Mouse (Mus musculus) kidney, postnatal 25 days (tissue): ENCODE data around the gene Ate1.
"Not testable (repeated sequence)": the region's sequence is repeated elsewhere in the genome, so short reads cannot be mapped to it uniquely, and the experiment has no call there.

Experiments used
- DNase-seq, 2 experiments: peaks; one replicate each; pipeline ENCODE4 v3.0.0; 2021; ENCODE audit warnings: mixed read lengths in 2 of 2

The Ate1 gene

DNA sequence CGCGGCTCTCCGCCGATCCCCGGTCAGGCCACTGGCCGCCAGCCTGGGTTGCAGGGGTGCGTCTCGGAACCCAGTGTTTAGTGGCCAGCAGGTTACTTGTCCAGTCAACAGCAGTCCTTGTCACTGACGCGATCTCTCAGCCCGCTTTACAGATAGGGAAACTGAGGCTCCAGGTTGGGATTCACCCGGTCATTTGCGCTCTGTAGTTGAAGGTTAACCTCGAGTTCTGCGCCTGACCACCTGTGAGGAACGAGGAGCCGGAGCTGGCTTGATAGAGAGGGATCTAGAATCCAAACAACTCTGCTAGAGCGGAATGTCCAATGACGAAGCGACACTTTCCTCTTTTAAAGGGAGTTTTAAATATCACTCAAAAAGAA is at the start of gene Ate1:
Gene Ate1, minus strand, starts transcription at position 321 of the 377 bp plus-strand sequence.
- DNase-seq = no peak

DNA sequence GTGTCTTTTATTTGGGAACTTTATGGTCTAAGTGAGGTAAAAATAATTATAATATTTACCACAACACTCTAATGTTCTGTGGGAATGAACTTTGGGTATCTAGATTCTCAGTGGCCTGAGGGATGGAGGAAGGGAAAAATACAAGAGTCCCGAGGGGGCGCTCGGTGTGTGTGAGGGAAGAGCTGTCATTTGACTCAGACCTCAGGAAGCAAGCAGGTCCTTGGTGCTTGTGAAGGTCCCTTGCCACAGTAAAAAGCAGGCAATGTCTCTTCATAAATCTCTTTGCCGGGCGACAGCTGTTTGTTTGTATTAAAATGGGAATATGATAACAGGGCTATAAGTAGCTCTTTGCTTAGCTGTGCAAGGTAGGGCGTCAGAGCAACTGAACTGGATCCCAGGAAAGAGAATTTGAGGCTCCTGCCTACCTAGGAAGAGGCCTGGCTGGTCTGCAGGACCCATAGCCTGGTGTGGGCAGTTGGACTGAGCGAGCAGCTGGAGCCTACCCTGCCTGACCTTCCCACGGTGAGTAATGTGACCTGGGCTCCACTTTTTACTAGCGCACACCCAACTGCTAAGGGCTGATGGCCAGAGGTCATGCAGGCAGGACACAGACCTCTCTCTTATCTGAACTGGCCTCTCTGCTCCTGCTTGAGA is 48.7 kb upstream of the Ate1 start:
- DNase-seq = peak in 1 of 2 experiments; percentile 53

DNA sequence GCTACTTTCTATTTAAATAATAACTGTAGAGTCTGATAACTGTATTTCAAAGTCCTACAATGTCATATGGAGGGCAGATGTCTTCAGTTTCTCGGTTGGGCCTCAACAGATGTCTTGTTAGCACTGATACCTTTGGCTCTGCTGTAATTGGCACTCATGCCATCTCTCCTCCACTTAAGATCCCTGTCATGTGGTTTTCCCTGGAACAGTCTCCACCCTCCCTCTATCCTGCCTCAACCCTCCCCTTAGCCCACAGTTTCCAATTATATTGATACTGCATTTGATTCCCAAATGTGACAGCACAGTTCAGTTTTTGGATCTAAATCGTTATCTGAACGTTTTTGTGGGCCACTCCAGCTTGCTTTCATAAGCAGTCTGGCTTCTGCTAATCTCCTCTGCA is 44.4 kb upstream of the Ate1 start:
- DNase-seq = no peak

DNA sequence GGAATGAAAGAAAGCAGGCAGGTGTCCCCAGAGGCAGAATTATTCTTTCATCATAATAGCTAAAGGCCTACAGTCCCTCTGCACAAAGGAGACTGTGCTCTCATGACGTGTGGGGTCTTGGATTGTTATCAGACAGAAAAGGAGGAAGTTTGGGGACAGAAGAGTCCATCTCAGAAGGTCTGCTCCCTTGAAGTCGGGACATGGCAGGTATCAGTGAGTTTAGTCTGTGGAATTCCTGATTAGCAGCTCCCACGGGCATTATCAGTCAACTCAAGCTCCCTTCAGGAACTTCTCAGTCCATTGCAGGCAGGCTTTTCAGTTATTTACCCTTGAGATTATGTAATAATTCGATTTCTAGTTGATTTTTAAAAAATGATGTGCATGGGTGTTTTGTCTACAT is 43.7 kb upstream of the Ate1 start:
- no peak for DNase-seq

DNA sequence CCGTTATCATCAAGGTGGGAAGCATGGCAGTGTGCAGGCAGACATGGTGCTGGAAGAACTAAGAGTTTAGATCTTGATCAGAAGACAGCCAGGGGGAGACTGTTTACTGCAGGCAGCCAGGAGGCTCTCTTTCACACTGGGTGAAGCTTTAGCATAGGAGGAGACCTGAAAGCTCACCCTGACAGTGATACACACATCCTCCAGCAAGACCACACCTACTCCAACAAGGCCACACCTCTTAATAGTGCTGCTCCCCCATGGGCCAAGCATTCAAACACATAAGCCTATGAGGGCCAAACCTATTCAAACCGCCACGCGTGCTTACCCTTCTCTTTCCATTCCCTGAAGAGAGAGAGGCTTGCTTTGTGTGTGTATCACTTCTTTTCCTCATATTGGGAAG is 43.1 kb upstream of the Ate1 start:
- DNase-seq = no peak

DNA sequence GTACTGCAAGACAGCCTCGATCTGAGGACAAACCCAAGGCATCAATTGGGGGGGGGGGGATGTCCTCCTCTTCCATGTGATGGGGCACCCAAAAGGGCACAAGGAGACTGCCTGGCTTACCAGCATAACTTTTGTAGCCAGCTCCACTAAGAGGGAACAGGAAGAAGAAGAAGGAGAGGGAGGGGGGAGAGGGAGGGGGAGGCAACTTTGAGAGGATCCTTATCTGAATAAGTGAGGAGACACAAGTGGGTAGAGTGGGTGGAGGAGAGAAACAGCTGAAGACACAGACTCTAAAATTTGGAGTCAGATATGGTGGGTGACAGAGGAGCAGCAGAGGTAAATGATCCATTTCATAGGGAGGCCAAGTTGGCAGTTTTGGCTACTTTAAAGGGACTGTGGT is 40.8 kb upstream of the Ate1 start:
- no peak for DNase-seq

DNA sequence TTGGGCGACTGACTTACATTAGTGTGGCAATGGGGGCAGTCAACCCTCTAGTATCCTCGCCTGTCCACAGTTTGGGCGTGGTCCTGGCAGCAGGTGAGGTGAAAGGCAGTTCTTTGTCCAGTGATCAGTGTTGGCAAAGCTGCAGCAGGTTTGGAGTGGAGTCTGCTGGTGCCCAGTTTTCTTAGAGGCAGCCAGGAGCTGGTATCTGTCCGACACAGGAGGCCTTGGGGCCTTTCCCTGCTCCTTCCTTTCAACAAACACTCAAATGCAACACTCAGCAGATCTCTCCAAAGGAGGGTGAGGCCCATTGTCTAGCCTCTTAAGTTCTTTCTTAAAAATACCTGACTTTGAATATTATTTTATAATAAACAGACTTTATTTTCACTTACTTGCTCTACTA is 38.4 kb upstream of the Ate1 start:
- no peak for DNase-seq

DNA sequence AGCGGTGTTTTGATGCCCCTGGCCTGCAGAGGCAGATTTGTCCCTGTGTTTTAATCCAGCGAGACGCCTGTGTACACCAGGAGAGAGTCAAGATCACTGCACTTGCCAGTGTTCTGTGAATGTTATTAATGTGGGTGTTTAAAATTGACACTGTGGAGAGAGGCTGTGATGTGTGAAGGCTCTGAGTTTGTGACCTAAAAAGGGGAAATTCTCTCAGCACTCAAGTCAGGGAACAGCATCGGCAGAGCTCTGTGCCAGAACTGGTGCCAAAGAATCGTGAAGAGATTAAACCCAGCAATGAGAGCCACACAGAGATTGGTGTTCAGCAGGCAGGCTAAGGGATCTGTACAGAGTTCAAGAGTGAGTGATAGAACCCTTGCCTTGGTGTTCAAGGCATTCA is 35.4 kb upstream of the Ate1 start:
- DNase-seq = no peak

DNA sequence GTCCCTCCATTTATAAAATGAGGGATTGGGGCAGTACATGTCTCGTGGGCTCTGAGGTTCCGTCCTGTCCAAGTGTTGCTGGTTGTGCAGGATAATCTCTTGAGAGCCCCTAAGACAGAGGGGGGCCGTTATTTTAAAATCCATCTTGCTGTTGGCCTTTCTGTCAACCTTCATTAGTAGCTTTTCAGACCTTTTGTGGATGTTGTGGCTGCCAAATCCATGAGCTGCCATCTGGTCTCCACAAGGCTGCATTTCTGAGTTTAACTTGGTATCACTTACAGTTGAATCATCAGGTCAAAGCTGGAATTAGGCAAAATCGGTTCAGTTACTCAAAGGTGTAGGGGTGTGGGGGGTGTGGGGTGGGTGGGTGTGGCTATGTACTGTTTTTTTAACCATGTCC is 33.2 kb upstream of the Ate1 start:
- DNase-seq = no peak

DNA sequence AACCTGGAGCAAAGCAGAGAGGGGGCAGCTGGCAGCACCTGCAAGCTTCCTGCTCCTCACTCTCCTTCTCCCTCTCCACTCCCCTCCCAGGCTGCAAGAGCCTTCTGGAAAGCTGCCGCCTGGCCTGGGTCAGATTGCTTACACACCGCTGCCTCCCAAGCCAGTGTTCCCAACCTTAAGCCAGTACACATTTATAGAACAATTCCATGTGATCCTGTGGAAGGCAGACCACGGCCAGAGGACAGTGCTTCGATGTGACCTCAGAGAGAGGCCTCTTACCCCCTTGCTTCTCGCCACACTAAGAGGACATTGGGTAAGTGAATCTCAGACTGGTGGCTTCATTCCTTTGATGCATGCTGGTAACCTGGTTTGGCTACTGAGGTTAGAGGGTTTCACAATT is 32.6 kb upstream of the Ate1 start:
- peak; percentile 23 to 52 for DNase-seq

DNA sequence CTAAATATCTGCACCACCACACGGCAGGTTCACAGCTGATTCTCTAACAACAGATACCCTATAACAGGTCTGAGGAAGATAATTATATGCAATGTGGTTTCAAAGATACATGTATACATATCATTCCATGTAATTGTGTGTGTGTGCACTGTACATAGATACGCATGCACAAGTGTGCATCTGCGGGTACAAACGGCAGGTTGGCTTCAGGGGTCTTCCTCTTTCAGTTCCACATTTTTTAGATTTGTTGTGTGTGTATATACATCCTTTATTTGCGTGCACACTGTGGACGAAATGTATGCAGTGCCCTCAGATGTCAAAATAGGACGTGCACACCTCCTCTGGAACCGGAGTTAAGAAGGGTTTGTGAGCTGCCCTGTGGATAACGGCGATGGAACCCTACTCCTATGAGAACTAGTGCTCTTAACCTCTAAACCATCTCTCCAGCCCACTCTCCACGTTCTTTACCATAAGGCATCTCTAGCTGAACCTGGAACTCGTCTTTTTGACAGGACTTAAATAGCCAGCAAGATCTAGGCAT is 27.5 kb upstream of the Ate1 start:
- DNase-seq = no peak

DNA sequence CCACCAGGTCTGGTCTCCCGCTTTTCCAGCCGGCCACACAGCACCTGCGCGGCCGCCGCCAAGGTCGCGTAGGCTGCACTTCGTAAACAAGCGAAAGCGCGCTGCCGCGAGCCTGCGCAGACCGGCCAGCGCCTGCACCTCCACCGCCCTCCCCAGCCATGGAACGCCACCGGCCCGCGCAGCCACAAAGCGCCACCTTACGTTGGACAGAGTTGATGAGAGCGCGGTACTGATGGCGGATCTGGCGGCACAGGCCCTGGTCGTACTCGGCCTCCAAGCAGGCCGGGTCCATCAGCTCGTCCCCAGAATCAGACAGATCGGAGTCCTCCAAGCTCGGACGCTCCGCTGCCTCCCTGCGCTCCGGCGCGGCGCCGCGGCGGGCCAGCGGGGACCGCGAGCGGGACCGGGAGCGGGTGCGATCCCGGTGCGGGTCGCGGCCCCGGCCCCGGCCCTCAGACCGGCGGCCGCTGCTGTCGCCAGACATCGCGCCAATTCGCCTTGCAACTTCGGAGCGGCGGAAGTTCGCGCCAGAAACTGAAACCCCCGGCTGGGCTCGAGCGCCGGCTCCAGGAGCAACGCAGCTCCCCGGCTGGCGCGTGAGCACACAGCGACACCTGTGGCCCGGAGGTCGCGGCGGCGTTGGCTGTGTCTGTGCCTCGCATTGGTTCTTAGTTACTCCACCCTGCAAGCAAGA is 26.8 kb upstream of the Ate1 start:
- DNase-seq = peak; percentile 93 to 96

DNA sequence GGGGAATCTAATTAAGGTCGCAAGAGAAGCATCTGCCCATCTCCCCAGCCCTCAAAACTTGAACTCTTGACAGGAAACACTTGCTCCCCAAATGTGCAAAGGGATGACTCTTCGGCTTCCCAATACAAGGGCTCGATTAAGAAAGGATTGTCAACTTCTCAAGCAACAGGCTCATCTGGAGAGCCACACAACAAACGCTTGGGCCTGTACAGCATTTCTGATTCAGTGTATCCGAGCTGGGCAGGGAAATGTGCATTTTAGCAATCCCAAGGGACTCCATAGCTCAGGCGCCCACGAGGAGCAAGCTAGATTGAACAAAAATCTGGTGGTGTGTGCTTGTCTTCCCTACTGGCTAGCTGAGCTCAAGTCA is 26.2 kb upstream of the Ate1 start:
- no peak for DNase-seq

DNA sequence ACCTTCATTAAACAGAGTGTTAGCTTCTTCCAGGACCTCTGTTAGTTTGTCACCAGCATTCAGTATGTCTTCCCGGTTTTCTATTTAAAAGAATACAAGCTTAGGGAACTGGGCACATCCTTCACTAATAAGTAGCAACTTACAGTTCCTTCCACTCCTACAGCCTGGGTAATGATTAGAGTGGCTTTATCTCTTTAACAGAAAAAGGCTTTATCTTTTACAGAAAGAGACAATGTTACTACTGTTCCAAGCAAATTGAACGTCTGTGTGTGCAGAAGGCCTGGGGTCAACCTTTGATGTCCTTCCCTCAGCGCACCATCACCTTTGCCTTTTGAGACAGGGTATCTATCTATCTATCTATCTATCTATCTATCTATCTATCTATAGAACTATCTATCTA is 25.7 kb upstream of the Ate1 start:
- DNase-seq = no peak

DNA sequence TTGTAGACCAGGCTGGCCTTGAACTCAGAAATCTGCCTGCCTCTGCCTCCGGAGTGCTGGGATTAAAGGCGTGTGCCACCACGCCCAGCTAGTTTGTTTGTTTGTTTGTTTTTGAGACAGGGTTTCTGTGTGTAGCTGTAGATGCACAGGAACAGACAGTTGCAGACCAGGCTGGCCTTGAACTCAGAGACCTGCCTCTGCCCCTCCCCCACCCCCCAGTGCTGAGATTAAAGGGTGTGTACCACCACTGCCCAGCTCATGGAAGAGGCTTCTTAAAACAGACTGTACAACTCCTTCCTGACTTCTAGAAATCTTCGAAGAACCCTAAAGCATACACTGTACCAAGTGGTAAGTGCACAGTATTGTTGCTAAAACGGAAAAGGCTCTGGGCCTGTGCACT is 25.2 kb upstream of the Ate1 start:
- DNase-seq = no peak

DNA sequence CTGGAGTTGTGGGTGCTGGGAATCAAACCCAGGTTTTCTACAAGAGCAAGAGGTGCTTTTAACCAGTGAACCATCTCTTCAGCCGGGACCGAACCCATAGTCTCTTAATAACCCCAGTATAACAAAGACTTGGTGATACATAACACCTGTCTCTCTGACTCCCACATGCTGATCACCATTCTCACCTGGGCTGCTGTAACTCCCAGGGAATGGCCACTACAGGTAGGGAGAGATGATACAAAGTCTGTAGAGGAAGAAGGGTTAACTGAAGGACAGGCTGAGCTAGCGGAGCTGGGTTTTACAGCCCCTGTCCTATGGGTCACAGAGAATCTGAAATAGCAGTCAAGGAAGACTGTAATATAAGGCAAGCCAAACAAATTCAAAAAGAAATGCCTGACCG is 23.0 kb upstream of the Ate1 start:
- no peak for DNase-seq

DNA sequence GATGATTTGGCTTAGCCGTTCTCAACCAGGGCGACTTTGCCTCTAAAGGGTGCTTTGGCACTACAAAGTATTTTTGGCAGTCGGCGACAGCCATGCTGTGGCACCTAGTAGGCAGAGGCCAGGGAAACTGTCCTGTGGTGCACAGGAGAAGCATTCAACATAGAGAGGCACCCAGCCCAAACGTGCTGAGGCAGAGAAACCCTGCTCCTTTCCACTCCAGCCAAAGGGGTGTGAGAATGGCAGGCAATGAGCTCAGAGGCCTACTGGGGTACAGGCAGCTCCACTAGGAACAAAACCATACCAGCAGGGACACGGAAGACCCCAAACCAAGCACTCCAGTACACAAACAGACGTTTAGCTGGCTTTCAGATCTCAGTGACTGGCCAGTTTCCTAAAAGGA is 20.0 kb upstream of the Ate1 start:
- no peak for DNase-seq

DNA sequence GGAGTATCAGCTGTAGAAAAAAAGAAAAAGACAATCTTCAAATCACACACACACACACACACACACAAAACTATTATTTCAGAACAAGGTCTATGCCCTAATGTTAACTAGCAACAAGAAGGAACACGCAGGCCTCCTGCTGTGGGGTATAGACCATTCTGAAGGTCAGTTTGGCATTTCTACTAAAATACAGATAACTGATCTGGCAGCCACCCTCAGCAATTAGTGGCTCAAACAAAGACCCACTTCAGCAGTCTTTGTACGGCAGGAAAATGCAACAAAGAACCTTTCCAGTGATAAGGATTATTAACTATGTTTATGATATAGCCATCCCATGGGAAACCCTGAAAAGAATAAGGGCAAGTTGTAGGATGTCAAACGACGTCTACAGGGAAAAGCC is 16.9 kb upstream of the Ate1 start:
- no peak for DNase-seq

DNA sequence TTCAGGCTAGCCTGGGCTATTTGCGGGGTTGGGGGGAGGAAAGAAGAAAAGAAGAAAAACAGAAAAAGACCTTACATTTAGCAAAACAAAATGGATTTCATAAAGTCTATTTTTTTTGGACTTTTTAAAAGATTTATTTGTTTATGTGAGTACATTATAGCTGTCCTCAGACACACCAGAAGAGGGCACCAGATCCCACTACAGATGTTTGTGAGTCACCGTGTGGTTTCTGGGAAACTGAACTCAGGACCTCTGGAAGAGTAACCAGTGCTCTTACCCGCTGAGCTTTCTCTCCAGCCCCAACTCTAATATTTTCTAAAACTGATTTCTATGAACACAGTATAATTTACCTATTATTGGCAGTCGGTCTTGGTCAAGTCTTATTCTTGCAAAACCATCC is 15.0 kb upstream of the Ate1 start:
- no peak for DNase-seq

DNA sequence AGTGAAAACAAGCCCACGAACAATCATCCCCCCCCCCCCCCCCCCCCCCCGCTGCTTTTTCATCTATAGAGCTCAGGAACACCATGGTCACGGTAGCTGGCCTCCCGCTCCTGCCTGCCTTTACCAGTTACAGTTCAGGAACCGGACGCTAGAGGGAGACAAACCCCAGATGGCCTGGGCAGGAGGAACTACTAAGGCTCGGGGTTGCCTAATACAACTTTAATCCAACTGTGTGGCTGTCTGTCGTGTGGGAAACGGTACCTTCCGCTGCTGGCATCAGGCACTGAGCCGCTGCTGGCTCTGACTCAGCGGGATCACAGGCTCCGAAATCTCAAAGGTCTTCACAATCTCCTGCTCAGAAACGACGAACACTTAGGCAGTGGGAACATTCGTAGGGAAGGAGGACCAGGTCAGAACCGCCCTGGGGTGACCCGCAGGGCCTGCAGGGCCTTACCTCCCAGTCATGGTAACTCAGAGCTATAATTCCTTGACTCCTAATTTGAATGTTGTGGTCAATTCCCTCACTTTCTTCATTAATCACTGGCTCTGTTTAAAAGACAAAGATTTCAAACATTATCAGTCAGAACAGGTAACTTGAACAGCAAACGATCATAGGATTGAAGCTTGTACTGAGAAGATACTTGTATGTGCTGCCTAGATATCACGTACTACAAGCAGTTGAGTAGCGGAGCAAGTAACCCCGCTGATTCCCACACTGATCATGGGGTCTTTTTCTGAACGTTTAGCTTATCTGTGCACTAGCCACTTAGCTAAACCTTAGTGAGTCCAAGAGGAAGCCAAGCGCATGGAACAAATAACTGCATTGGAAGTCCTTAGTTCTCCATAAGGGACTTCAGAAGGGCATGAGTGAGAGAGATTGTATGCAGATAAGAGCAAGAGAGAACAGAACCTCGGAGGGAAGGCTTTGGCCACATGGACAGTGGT is 13.4 kb upstream of the Ate1 start:
- DNase-seq = peak; percentile 92 to 95

DNA sequence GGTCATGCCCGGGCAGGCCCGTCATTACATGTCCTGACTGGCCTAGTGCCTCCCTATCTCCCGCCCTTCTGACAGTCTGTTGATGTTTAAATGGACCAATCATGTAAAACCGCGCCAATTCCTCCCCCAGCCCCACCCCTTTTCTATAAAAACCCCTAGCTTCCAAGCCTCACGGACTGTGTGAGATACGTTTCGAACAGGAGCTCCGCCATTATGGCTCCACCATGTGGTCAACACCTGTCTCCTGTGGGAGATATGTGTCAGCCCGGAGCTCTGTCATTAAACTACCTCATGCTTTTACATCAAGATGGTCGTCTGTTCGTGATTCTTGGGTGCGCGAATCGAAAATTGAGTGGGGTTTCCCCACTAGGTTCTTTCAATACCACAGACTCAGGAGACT is 11.0 kb upstream of the Ate1 start:
- DNase-seq = not testable (repeated sequence)

DNA sequence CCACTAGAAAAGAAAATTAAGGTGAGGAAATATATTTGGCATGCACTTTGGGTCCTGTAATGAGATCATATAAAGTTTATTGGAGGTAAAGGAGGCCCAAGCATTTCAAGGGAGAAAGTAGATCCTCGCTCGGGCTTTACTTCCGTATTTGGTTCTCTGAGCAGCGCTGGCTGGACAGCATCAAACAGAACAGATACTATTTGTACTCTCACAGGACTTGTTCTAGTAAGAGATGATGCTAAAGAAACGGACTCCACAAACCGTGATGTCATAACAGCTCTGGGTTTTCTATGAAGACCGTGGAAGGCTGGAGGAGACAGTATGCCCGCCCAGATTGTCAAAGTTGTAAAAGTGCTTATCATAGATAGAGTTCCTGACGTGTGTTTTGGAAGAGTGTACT is 7.1 kb upstream of the Ate1 start:
- DNase-seq = no peak

DNA sequence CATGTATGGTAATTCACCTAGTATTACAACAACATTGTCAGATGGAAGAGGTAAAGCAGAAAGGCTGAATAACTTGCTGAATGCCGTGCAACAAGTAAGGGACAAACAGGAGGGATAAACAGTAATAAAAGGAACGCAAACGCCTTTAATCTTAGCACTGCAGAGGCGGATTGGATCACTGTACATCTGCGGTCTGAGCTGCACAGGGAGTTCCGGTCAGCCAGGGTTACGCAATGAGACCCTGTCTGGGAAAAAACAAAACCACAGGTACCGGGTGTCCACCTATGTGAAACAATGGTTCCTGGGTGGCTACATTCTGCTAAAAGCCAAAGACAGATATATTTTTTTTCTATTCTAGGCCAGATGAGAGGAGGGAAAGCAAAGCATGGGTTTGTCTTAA is 3.3 kb upstream of the Ate1 start:
- no peak for DNase-seq
